Mouse (Mus musculus) hindbrain, embryonic 12.5 days (tissue): ENCODE results near the gene Spcs2. TPM values are rescaled to one million over a fixed set of nuclear protein-coding genes. Genes with fewer than 3 reads are reported as not detected.

Source experiments
- ATAC-seq: fragments of 200-750 bp; cut with Nextera tagmentation; 2 replicates; pipeline ENCODE4 v1.8.0; 2017; ENCODE audit warnings: moderate TSS enrichment; ENCODE audit not compliant: low FRiP score
- H3K27ac ChIP-seq: fragments of 300-500 bp; sonication (generic); 2 replicates; pipeline ENCODE4 v1.5.1; 2016; ENCODE audit warnings: mild to moderate bottlenecking
- H3K27me3 ChIP-seq: fragments of 300-500 bp; sonication (generic); 2 replicates; pipeline ENCODE4 v1.6.1; 2016; ENCODE audit warnings: mild to moderate bottlenecking
- H3K36me3 ChIP-seq: fragments of 300-500 bp; sonication (generic); 2 replicates; pipeline ENCODE4 v1.6.1; 2016; ENCODE audit warnings: mild to moderate bottlenecking
- H3K4me1 ChIP-seq: fragments of 300-500 bp; sonication (generic); 2 replicates; pipeline ENCODE4 v1.6.1; 2016
- H3K4me2 ChIP-seq: fragments of 300-500 bp; sonication (generic); replicated peaks from 2 replicates; pipeline ENCODE4 v1.6.1; 2016; ENCODE audit warnings: mild to moderate bottlenecking
- H3K4me3 ChIP-seq: fragments of 300-500 bp; sonication (generic); 2 replicates; pipeline ENCODE4 v1.5.1; 2016; ENCODE audit warnings: mild to moderate bottlenecking
- H3K9ac ChIP-seq: fragments of 300-500 bp; sonication (generic); 2 replicates; pipeline ENCODE4 v1.6.1; 2016; ENCODE audit warnings: mild to moderate bottlenecking, moderate library complexity
- H3K9me3 ChIP-seq: fragments of 300-500 bp; sonication (generic); replicated peaks from 2 replicates; pipeline ENCODE4 v1.6.1; 2016; ENCODE audit warnings: mild to moderate bottlenecking
- WGBS: fragments of 180-500 bp; shearing (Covaris S2); methylation state at CpG from one replicate; pipeline ENCODE4 v1.1.7; 2016; 5-methylcytosine and 5-hydroxymethylcytosine counted together
- polyA plus RNA-seq: library from polyadenylated mRNA; unstranded; fragments of >200 nt; fragmentation: Nextera tagmentation; extraction: Ambion mirVana; gene quantifications from 2 replicates; pipeline ENCODE4 v1.2.1, GENCODE M21; 2016

Spcs2 gene
- polyA plus RNA-seq, 1 experiment from 2014 or later = 352 TPM

DNA sequence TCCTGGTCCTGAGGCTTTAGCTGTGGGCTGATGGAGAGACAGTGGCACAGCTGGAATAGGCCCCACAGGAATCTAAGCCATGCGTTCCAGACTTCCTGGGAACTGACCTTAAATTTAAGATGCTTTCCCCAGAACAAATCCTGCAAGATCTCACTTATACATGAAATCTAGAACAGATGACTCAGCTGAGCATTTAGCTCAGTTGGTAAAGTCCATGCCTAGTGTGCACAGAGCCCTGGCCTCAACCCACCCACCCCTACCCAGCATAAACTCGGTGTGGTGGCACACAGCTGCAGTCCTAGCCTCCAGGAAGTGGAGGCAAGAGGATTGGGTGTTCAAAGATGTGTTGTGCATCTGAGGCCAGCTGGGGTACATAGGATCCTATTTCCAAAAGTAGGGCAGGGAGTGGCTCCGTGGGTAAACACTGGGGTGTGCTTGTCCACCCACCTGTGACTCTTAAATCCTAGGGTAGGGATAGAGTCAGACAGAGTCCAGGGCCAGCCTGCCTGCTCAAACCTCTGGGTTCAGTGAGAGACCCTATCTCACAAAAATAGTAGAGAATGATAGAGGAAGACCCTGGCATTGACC lies 27.0 kb upstream of the Spcs2 start:
- no peaks in the 10 kb centered on the region for H3K36me3 ChIP-seq
- H3K27me3 ChIP-seq = no peaks in the 10 kb centered on the region
- H3K9ac ChIP-seq = no peak overlapping the region
- H3K27ac ChIP-seq = no peak overlapping the region
- peaks cover 20% of the 10 kb centered on the region; the same call in 1 of the 2 replicates for H3K4me1 ChIP-seq
- WGBS = 72% methylated on average over 3 of the region's 3 CpGs
- no peaks in the 10 kb centered on the region for H3K9me3 ChIP-seq
- H3K4me2 ChIP-seq = no peak overlapping the region
- H3K4me3 ChIP-seq = no peak overlapping the region
- ATAC-seq = no peak

DNA sequence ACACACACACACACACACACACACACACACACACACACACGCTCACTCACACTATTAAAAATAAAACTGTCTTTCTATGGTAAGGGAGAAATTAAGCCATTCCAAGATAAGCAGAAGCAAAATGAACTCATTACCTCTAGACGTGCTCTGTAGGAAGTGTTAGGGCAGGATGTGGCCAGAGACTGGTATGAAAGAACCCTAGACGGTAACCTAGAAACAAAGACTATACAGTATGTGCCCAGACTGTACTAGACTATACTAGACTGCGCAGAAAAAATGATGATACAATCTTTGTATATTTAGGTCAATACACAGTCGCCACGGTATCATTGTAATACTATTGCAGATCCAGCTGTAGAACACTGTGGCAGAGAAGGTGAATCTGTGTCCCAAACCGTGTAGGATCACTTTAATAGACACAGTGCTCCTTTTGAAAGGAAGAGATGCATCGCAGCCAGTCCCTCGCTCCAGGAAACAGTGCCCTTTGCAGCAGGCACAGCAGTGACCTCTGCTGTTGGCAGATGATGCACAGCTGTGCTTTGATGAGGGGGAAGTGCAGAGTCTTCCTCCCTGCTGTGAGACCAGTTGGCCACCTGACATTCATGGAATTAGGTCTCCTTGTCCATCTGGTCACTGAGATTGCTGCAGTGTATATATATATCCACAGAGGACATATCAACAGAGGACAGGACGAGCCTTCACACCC lies 26.1 kb upstream of the Spcs2 start:
- H3K27me3 ChIP-seq = no peaks in the 10 kb centered on the region
- no peak for ATAC-seq

GRCm38 (mm10) chr7:99887743-99888142 lies 24.5 kb upstream of the Spcs2 start:
- H3K4me1 ChIP-seq = peaks cover 16% of the 10 kb centered on the region
- no peaks in the 10 kb centered on the region for H3K36me3 ChIP-seq
- H3K9me3 ChIP-seq = no peaks in the 10 kb centered on the region
- no peak overlapping the region for H3K4me2 ChIP-seq
- no peak overlapping the region for H3K9ac ChIP-seq
- no peak overlapping the region for H3K4me3 ChIP-seq
- ATAC-seq = no peak
- H3K27me3 ChIP-seq = no peaks in the 10 kb centered on the region
- no peak overlapping the region for H3K27ac ChIP-seq

More for the DNA sequence above, 26.1 kb upstream of the Spcs2 start:
- peaks cover 16% of the 10 kb centered on the region for H3K4me1 ChIP-seq
- H3K36me3 ChIP-seq = no peaks in the 10 kb centered on the region
- no peak overlapping the region for H3K4me2 ChIP-seq
- WGBS = 44% methylated on average over 10 of the region's 10 CpGs
- H3K27ac ChIP-seq = no peak overlapping the region
- no peak overlapping the region for H3K4me3 ChIP-seq
- H3K9ac ChIP-seq = no peak overlapping the region
- H3K9me3 ChIP-seq = no peaks in the 10 kb centered on the region

DNA sequence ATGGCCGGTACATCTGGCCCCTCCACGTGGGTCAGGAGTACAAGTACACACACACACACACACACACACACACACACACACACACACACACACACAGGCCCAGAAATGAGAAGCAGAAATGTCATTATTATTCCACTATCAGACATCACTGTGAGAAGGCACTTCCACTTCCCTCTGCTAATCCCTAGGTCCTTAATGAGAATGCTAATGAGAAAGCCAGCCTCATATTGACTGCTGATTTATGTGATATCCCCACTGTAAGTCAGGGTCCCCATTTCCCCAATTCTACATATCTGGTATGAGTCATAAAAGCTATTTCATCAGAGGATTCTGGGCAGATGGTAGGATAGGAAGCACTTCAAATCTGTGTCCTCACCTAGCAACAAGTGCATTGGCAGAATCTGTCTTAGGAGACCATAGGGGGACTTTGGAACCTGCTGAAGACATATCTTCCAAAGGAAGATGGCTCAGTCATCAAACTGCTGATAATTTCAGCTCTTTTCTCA lies 24.0 kb upstream of the Spcs2 start:
- no peaks in the 10 kb centered on the region for H3K27me3 ChIP-seq
- H3K27ac ChIP-seq = no peak overlapping the region
- H3K4me2 ChIP-seq = no peak overlapping the region
- ATAC-seq = no peak
- H3K4me1 ChIP-seq = peaks cover 16% of the 10 kb centered on the region
- no peak overlapping the region for H3K4me3 ChIP-seq
- no peaks in the 10 kb centered on the region for H3K9me3 ChIP-seq
- no peaks in the 10 kb centered on the region for H3K36me3 ChIP-seq
- H3K9ac ChIP-seq = no peak overlapping the region
- 81% methylated on average over 2 of the region's 2 CpGs for WGBS

DNA sequence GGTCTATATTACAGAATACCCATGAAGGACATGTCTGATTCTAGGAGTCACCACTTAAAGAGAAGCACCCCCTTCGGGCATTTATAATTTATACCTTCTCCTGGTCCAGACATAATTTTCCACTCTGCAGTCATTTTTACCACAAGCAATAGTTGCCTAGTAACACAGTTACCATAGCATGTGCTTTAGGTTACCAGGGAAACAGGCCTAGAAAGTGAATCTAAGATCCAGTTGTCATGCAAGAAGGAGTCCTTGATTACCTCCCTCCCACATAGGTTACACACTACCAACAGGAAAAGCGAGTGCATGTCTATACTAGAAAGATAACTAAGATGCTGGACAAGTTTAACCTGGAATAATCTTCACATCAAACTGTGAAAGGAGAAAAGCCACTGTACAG lies 15.0 kb upstream of the Spcs2 start:
- H3K4me3 ChIP-seq = no peak overlapping the region
- no peak overlapping the region for H3K9ac ChIP-seq
- no peak overlapping the region for H3K27ac ChIP-seq
- H3K27me3 ChIP-seq = no peaks in the 10 kb centered on the region; the same call in 1 of the 2 replicates
- ATAC-seq = no peak
- H3K9me3 ChIP-seq = no peaks in the 10 kb centered on the region
- WGBS = 62% methylated on average over 2 of the region's 2 CpGs
- H3K36me3 ChIP-seq = no peaks in the 10 kb centered on the region
- H3K4me2 ChIP-seq = no peak overlapping the region
- no peaks in the 10 kb centered on the region for H3K4me1 ChIP-seq

DNA sequence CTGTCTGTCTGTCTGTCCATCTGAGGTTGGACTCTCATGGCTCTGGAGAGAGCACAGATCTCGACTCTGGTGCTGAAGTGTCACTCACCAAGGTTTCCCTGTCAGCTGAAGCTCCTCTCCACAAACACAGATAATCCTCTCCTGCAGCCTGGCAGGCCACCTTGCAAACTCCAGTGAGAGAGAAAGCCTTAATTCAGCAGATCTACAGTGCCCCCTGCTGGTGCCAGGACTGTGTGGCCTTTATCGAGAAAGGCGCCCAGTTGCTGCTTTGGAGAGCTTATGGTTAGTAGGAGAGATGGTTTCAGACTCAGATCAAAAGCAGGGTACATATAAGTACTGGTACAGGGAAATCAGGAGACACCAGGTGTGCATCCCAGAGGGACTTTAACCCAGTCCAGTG lies 13.1 kb upstream of the Spcs2 start:
- Histone ChIP-seq H3K27ac (no peak overlapping the region), H3K4me1 (no peaks in the 10 kb centered on the region), H3K9ac (no peak overlapping the region), H3K4me2 (no peak overlapping the region), H3K36me3 (no peaks in the 10 kb centered on the region), H3K27me3 (no peaks in the 10 kb centered on the region; the same call in 1 of the 2 replicates), H3K4me3 (no peak overlapping the region), H3K9me3 (no peaks in the 10 kb centered on the region)
- WGBS = 0% methylated on average over 3 of the region's 3 CpGs
- ATAC-seq = no peak

DNA sequence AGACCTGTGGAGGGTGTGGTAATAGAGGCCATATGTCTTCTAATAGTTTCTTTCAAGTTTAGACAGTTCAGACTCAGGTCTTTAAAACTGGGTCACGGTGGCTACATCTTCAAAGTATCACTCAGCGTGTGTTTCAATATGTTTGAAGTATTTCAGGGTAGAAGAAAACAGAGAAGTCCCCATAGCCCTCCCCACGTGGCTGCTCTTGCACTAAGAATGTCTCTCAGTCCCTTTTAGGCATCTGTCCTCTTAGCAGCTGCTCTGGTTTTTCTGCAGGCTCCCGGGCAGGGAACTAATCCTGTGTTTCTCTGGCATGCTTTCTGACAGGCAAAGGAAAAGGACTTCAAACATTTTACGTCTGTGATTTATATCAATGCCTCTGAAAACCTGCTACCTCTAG lies 12.6 kb upstream of the Spcs2 start:
- no peak overlapping the region for H3K9ac ChIP-seq
- no peak for ATAC-seq
- no peaks in the 10 kb centered on the region for H3K4me1 ChIP-seq
- no peaks in the 10 kb centered on the region for H3K36me3 ChIP-seq
- H3K4me3 ChIP-seq = no peak overlapping the region
- no peak overlapping the region for H3K27ac ChIP-seq
- H3K4me2 ChIP-seq = no peak overlapping the region
- H3K9me3 ChIP-seq = no peaks in the 10 kb centered on the region
- WGBS = 50% methylated on average over 5 of the region's 5 CpGs
- H3K27me3 ChIP-seq = no peaks in the 10 kb centered on the region; the same call in 1 of the 2 replicates

GRCm38 (mm10) chr7:99873965-99874364 lies 10.7 kb upstream of the Spcs2 start:
- no peaks in the 10 kb centered on the region for H3K36me3 ChIP-seq
- H3K27ac ChIP-seq = no peak overlapping the region
- no peaks in the 10 kb centered on the region; the same call in 1 of the 2 replicates for H3K27me3 ChIP-seq
- H3K9ac ChIP-seq = no peak overlapping the region
- no peaks in the 10 kb centered on the region for H3K9me3 ChIP-seq
- no peaks in the 10 kb centered on the region for H3K4me1 ChIP-seq
- WGBS = 79% methylated on average over 6 of the region's 6 CpGs
- ATAC-seq = no peak
- H3K4me2 ChIP-seq = no peak overlapping the region
- no peak overlapping the region for H3K4me3 ChIP-seq

- WGBS = 74% methylated on average over 4 of the region's 4 CpGs
- peaks cover 7% of the 10 kb centered on the region for H3K4me1 ChIP-seq
- ATAC-seq = no peak
- H3K27ac ChIP-seq = no peak overlapping the region
- H3K4me3 ChIP-seq = no peak overlapping the region
- H3K4me2 ChIP-seq = no peak overlapping the region
- no peak overlapping the region for H3K9ac ChIP-seq
- H3K36me3 ChIP-seq = no peaks in the 10 kb centered on the region
- H3K27me3 ChIP-seq = no peaks in the 10 kb centered on the region
- no peaks in the 10 kb centered on the region for H3K9me3 ChIP-seq
These were observed 6.0 kb upstream of the Spcs2 start for GRCm38 (mm10) chr7:99869296-99869695.

- Histone ChIP-seq H3K9me3 (no peaks in the 10 kb centered on the region), H3K27ac (no peak overlapping the region), H3K9ac (no peak overlapping the region), H3K4me3 (no peak overlapping the region), H3K27me3 (no peaks in the 10 kb centered on the region), H3K36me3 (no peaks in the 10 kb centered on the region), H3K4me1 (peaks cover 12% of the 10 kb centered on the region), H3K4me2 (no peak overlapping the region)
- 48% methylated on average over 3 of the region's 3 CpGs for WGBS
- no peak for ATAC-seq
These were observed 2.0 kb upstream of the Spcs2 start for GRCm38 (mm10) chr7:99865219-99865618.

GRCm38 (mm10) chr7:99864241-99865028 lies 1.2 kb upstream of the Spcs2 start:
- H3K4me2 ChIP-seq = no peak overlapping the region
- ATAC-seq = no peak
- H3K36me3 ChIP-seq = no peaks in the 10 kb centered on the region
- 0 out of 2 replicates have a peak overlapping the region, but pooled peaks have one; percentile 7 for H3K27ac ChIP-seq
- peaks cover 12% of the 10 kb centered on the region for H3K4me1 ChIP-seq
- 32% methylated on average over 10 of the region's 11 CpGs for WGBS
- no peak overlapping the region for H3K4me3 ChIP-seq
- H3K9me3 ChIP-seq = no peaks in the 10 kb centered on the region
- no peaks in the 10 kb centered on the region for H3K27me3 ChIP-seq
- H3K9ac ChIP-seq = no peak overlapping the region

DNA sequence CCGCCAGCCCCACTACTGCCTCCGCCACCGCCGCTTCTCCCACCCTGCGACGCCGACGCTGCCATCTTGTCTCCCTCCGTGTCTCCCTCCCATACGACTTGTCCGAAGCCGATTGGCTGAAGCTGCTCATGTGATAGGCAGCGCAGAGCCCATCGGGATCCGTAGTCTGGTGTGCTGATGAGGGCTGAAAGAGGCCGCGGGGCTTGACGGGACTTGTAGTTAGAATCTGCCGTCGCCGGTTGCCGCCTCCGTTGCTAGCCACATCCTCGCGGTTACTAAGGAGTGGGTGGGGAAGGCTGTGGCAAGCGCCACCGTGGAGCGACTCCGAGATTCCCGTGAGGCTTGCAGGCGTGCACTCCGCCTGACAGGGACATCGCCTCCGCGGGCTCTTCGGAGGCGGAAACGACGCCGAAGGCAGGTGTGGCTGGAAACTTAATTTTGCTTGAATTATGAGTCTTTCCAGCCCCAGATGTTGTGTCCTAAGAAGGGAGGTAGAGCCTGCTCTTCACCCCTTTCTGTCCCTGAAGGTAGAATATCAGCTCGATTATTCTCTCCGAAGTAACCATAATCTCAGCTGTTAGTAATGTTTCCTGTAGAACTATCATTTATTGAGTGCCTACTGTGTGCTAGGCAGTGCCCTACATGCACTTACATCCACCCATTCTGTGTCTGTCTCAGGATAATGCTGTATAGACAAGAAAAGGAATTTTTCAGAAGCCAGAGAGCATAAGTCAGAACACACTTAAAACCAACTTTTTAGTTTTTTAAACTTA lies 4.3 kb downstream of the Spcs2 start, which contains the start of gene Xrra1:
Xrra1 (plus strand) TSS at position 304 of the 773 bp plus-strand sequence.
- peaks cover 17% of the 10 kb centered on the region for H3K4me1 ChIP-seq
- H3K9me3 ChIP-seq = no peaks in the 10 kb centered on the region
- peak within 1 kb of the TSS; percentile 85 for H3K4me3 ChIP-seq
- peak; percentile 98 for ATAC-seq
- peaks cover 21% of the 10 kb centered on the region for H3K36me3 ChIP-seq
- no peaks in the 10 kb centered on the region for H3K27me3 ChIP-seq
- peak within 1 kb of the TSS; percentile 80 for H3K27ac ChIP-seq
- under 1% methylated on average over 42 of the region's 42 CpGs for WGBS
- H3K9ac ChIP-seq = peak within 1 kb of the TSS; percentile 91
- H3K4me2 ChIP-seq = peak within 1 kb of the TSS; percentile 80
